Mouse (Mus musculus): ENCODE results near the gene Naa15. TPM values are rescaled to one million over a fixed set of nuclear protein-coding genes. Genes with fewer than 3 reads are reported as not detected.
A peak's percentile ranks its signal among the peaks of the same experiment; 100 is the strongest.

Gene Naa15
- polyA plus RNA-seq (2012; rRNA removed), result 3.4 and 3.9 TPM in 2 replicates

DNA sequence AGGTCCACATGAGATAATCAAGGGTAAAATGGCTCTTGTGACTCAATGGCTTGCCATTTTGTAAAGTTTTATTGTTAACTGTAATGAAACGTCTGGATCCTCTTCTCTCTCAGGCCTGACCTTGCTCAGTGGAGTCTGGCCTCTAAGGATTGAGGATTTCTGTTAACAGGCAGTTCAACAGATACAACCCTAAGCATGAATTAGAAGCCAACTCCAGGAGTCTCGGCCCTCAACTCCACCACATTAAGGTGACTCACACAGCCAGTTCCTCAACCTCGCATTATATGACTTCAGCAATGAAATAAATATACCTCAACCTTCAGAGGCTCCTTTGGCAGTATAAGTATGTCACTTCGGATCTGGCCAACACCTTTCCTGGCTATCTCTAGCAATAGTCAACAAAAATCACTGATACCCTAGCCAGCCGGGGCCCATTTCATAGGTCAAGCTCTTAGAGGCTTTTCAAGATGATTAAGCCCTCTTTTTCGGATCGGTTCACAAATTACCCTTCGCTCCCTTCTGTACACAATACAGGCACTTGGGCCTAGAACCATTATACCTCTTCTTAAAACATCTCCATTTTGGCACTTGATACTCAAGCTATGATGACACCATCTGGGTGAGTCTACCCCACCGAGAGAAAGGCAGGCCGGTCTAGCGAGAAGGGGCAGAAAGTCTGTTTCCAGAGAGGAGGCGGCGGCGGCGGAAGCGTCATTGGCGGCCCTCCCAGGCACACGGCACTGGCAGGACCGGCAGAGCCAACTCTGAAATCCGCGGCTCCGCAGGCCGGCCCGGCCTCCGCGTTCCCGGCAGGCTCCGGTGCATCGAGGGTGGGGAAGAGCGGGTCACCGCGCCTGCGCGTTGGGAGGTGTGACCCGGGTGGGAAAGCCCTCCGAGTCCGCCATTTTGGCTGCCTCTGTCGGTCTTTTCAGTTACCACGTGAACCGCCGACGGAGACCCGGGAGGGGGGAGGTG is at the start of gene Naa15:
Gene Naa15, plus strand, starts transcription at position 51 of the 975 bp plus-strand sequence.
- DNase-seq (ENCODE audit: low read depth, low spot score), result peak; percentile 73
- WGBS, result 1% methylated on average over 43 of the region's 43 CpGs

DNA sequence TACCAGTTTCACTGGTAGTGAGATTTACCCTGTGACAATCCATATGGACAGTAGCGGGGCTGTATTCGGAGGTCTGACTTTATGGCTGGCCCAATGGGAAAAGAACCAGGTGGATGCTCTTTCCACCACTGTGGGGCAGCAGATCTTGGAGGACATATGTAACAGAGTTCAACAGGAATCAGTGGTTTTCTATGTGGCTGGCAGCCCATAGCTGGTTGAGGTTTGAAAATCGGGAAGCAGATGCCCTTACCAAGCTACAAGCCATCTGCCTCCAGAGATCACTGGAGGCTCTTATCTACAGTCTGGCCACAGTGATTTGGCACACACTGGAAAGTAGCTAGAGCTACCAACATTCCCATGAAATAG is 49.4 kb upstream of the Naa15 start:
- WGBS, result 4% methylated on average over 3 of the region's 3 CpGs
- DNase-seq (ENCODE audit: low read depth, low spot score), result no peak

DNA sequence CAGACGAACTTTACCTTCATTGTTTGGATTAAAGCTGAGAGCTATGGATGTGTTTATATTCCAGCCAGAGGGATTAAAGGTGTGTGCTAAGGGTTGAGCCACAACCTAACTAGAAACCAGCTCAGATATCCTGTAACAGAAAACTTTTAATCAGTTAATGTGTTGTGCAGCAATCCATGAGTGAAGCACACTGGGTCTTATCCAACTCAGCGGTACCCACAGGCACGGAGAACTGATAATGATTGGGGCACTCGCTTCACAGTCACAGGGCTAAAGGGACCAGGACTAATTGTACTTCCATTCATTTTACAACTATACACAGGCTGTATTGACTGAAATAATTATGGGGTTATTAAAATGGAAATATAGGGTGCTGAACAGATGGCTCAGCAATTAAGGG is 48.0 kb upstream of the Naa15 start:
- DNase-seq (ENCODE audit: low read depth, low spot score), result no peak
- 74% methylated on average over 4 of the region's 4 CpGs for WGBS

DNA sequence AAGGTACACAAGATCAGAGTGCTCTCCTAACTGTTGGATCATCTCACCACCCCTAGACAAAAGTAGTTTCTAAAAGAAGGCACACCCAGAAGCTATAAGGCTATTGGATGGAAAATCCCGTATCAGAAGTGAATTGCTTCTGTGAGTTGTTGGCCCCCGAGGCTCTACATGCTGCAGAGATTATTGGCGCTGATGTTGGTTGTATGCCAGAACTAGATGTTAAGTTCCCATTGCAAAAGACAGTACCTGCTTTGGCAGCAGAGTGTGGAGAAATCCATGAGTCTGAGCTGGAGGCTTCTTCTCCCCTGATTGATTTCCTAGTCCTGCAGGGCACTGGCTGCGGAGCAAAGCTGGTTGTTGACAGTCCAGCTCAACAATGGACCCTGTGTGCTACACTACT is 46.9 kb upstream of the Naa15 start:
- DNase-seq (ENCODE audit: low read depth, low spot score), result no peak
- WGBS, result 65% methylated on average over 4 of the region's 4 CpGs

DNA sequence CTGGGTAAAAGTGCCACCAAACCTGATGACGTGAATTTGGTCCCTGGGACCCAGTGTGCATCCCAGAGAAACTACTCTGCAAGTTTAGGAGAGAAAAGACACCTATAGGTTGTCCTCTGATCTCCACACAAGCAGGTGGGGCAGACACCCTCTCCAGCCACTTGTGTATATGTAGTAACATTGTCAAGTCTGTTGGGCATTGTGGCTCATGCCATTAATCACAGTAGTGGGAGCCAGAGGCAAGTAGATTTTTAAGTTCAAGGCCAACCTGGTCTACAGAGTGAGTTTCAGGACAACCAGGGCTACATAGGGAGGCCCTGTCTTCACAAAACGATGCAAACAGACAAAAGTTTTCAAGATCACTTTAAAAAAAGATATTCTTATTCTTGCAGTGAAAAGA is 43.1 kb upstream of the Naa15 start:
- DNase-seq (ENCODE audit: low read depth, low spot score), result no peak
- WGBS, result 76% methylated on average over 2 of the region's 2 CpGs

DNA sequence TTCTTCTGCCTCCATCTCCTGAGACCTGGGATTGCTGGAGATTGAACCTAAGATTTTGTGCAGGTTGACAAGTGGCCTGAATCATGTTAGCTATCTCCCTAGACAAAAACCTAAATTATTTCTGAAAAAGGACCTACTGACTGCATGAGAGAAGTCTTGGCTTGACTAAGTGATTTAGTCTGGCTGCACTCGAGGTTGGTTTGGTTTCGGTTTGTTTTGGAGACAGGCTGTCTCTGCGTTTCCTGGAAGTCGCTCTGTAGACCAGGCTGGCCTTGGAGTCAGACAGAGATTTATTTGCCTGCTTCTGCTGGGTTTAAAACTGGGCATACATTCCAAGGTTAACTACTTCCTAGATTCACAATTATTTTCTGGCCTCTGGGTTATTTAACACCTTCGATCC is 42.1 kb upstream of the Naa15 start:
- DNase-seq (ENCODE audit: low read depth, low spot score), result no peak
- 12% methylated on average over 5 of the region's 5 CpGs for WGBS

DNA sequence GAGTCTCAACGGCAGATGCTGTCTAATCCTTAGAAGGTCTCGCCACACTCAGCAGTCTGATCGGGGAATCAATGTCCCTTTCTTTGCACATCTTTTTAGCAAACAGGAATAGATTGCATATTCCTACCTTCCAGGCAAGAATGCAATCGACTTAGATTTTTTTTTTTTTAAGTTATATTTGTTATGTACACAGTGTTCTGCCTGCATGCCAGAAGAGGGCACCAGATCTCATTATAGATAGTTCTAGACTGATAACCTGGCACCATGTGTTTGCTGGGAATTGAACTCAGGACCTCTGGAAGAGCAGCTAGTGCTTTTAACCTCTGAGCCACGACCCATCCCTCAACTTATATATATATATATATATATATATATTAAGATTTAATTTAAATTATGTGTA is 41.4 kb upstream of the Naa15 start:
- DNase-seq (ENCODE audit: low read depth, low spot score), result no peak
- WGBS, result 62% methylated on average over 5 of the region's 5 CpGs

DNA sequence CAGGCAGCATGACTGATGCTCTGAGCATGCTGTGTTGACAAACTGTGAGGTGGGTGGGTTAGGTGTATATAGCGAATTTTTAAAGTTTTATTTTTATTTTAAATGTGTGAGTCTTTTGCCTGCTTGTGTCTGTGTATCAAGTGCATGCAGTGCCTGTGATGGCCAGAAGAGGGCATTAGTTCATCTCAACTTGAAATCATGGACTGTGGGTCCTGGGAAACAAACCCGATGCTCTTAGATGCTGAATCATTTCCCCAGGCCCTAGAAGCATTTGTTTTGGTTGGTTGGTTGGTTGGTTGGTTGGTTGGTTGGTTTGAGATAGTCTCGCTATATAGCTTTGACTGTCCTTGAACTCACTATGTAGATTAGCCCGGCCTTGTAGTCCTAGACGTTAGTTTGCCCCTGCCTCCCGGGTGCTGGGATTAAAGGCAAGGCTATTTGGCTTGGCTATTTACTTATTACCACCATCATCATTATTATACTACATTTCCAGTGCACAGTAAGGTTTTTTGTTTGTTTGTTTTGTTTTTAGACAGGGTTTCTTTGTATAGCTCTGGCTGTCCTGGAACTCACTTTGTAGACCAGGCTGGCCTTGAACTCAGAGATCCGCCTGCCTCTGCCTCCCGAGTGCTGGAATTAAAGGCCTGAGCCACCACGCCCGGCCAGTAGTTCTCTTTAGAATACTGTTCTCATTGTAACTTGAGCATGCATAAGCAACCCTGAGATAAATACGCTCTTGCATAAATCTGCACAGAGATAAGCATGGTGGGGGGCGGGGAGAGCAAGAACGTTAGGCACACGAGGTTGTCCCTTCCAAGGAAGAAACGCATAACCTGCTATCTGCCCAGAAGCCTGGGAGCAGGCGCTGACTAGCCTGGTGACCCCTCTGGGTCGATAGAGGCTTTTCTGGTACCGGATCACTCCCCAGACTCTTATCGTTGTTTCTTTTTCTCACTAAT is 39.4 kb upstream of the Naa15 start:
- DNase-seq (ENCODE audit: low read depth, low spot score), result no peak
- WGBS, result 80% methylated on average over 19 of the region's 19 CpGs

DNA sequence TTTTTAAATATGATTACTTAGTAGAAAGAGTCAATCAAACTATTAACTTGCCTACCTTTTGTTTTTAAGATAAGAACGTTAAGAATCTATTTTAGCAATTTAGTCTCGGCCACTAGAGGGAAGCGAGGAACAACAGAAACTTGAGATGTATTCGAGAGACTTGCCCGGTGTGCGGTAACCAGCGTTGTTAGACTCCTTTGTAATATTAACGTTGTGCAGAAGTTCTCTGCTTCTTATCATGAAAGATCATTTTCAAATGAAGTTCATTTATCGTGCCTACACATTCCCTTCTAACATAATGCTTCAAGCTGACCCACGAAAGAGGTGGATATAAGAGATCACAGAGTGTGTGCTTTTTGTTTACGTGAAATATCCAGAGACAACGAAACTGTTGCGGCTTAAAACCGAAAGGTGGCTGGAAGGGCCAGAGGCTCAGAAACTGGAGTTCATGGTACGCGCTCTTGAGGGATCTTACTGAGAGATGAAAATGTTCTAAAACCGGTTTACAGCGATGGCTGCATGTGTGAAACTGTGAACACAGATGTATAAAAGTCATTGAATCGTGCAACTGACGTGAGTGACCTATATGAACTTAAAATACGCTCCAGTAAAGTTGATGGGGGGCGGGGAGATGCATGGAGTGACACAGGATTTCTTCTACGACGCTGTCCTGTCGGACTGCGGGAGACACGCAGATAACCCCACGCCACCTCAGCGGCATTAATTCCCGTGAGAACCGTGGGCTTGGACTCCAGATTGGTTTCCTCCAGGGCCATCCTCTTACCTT is 36.9 kb upstream of the Naa15 start:
- no peak for DNase-seq (ENCODE audit: low read depth, low spot score)
- 26% methylated on average over 31 of the region's 31 CpGs for WGBS

DNA sequence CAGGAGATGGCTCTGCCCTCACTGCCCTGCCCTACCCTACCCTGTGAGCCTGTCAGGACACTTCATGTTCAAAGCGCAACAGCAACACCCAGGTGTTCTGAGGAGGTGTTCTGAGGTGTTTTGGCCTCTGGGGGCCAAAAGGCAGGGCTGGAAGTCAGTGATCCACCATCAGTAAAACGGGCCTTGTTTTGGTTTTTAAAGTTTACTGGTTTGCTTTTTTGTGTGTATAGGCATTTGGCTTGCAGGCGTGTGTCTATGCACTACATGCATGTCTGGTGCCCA is 36.3 kb upstream of the Naa15 start:
- 67% methylated on average over 3 of the region's 3 CpGs for WGBS
- DNase-seq (ENCODE audit: low read depth, low spot score), result no peak

DNA sequence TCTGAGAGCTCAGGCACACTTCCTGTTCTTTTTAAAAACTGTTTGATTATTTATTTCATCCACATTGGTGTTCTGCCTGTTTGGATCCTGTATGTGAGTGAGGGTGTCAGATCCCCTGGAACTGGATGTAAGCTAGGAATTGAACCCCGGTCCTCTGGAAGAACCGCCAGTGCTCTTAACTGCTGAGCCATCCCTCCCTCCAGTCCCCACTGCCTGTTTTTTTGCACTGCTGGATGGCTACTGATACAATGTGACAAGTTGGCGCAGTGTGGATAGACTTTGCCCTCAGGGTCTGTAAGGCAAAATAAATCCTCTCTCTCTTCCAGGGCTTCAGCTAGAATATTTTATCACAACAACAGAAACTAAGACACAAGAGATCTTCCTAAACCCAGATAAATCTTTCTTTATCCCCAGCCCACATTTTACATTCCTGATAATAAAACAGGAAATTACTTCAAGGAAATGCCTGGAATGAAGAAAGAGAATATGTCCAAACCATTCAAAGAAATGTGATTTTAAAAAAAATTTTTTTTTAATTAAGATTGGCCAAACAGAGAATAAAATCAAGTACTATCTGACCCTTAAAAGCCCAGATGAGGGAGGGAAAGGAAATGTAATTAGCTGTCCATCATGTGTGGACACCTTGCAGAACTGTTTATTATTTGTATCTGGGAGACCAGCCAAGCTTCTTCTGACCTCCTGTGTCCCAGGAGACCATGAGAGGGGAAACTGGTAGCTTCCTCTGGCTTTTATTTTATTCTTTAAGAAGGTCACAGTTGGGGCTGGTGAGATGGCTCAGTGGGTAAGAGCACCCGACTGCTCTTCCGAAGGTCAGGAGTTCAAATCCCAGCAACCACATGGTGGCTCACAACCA is 34.9 kb upstream of the Naa15 start:
- DNase-seq (ENCODE audit: low read depth, low spot score), result no peak
- WGBS, result 79% methylated on average over 5 of the region's 5 CpGs

DNA sequence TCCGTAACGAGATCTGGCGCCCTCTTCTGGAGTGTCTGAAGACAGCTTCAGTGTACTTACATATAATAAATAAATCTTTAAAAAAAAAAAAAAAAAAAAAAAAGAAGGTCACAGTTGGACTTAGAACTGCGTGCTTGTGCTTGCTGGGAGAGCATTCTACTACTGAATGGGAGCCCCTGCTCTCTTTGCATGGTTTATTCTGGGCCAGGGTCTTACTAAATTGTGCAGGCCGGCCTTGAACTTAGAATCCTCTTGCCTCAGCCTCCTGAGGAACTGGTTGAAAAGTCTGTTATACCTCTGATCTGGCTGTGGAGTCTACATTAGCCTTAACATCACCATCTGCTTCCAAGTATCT is 34.3 kb upstream of the Naa15 start:
- DNase-seq (ENCODE audit: low read depth, low spot score), result no peak
- 62% methylated on average over 2 of the region's 5 CpGs for WGBS

DNA sequence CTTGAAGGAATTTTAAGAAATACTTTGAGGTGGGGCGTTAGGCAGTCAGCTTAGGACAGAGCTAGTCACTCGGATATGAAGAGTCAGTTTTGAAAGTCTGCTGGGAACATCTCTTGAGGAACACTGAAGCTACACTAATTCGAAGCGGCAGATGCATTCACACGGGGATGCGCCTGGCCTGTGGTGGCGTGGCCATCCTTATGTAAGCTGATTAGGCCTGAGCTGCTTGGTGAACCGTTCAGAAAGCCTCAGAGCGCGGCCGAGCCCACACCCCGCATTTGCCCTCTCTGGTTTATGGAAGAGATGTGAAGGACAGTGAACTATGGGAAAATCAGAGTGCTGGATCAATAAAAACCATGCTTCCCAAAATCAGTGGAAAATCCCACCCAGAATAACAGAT is 31.5 kb upstream of the Naa15 start:
- 87% methylated on average over 12 of the region's 12 CpGs for WGBS
- DNase-seq (ENCODE audit: low read depth, low spot score), result no peak

DNA sequence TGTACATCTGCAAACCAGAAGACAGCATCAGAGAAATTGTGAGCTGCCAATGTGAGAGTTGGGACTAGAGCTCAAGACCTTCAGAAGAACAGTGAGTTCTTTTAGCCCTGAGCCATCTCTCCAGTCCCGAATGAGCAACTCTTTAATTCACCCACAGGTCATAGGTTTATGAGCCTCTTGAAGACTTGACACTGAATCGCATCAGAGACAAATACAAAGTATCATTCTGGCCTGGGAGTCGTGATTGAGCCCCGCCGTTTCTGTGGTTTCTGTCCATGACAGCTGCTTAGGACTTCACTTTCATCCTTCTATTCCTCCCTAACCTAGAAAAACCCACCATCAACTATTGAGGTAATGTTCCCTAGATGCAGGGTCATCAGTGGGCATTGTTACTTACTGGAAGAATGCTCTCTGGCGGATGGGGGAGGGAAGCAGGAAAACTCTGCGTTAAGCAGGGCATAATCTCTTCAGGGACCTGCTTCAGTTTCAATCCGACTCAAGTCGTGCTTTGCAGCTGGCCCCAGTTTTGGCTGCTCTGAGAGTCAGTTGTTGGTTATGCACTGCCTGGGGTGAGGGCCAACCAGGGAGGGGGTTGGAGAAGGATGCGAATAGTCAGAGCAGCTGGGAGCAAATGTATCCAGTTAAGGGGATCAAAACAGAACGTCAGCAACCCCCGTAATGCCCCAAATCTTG is 28.4 kb upstream of the Naa15 start:
- WGBS, result 46% methylated on average over 12 of the region's 12 CpGs
- no peak for DNase-seq (ENCODE audit: low read depth, low spot score)

DNA sequence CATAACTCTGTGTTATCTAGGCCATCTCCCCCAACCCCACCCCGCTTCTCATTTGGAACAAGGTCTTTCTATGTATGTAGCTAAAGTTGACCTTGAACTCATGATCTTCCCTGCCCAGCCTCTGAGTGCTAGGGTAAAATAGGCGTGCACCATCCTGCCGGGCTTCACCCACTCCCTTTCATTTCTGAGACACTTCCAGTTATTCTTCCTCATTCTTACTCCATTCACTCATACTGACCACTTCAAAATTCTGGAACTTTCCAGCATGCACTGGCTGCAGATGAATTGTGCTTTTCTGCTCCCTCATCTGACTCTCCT is 27.9 kb upstream of the Naa15 start:
- WGBS, result 48% methylated on average over 3 of the region's 3 CpGs
- DNase-seq (ENCODE audit: low read depth, low spot score), result no peak

DNA sequence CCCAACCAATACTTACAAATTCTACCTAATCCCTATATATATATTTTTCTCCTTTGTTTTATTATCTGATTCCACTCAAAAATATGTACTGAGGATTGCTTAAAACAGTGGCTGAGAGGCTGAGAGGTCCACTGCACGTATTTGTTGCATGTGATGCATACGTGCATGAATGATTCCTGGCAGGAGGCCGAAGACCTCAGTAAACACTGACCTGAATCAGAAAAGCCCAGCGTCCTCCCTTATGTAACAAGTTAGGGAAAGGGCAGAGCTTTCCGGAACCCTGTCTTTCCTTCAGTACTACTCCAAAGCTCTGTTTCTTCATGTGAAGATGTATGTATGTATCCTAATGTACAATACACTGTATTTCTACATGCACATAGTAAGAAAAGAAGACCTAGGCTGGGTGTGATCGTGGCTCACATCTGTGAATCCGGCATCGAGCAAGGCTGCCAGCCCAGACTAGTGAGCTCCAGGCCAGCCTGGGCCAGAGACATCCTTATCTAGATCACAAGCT is 27.0 kb upstream of the Naa15 start:
- no peak for DNase-seq (ENCODE audit: low read depth, low spot score)
- 84% methylated on average over 8 of the region's 8 CpGs for WGBS

DNA sequence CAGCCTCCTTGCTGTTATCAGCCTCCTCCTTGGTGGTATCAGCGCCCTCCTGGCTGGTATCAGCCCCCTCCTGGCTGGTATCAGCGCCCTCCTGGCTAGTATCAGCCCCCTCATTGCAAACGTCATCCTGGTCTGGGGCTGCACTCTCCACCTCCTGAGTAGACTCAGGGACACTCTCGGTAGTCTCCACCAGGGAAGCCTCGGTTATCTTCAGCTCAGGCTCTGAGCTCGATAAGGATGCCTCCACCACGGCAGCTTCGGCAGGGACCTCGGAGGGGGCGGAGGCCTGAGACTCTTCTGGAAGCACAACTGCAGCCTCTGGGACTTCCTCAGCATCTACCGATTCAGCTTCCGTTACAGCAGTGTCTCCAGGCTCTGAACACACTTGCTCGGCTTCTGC is 26.0 kb upstream of the Naa15 start:
- 24% methylated on average over 13 of the region's 13 CpGs for WGBS
- no peak for DNase-seq (ENCODE audit: low read depth, low spot score)

DNA sequence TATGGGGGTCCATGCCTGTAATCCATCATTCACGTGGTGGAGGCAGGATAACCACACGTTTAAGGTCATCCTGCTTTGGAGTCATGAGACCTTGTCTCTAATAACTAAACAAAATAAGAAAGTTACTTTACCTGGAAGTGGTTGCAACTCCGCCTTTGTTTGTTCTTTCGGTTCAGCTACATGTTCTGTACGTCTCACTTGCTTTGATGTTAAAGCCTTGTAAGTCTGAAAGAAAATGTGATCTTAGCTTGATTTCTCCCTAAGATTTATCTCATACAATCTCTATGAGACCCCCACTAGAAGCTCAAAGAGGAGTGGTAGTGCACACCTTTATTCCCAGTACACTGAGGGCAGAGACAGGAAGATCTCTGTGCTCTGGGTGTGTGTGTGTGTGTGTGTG is 23.9 kb upstream of the Naa15 start:
- WGBS, result 42% methylated on average over 5 of the region's 5 CpGs
- no peak for DNase-seq (ENCODE audit: low read depth, low spot score)

DNA sequence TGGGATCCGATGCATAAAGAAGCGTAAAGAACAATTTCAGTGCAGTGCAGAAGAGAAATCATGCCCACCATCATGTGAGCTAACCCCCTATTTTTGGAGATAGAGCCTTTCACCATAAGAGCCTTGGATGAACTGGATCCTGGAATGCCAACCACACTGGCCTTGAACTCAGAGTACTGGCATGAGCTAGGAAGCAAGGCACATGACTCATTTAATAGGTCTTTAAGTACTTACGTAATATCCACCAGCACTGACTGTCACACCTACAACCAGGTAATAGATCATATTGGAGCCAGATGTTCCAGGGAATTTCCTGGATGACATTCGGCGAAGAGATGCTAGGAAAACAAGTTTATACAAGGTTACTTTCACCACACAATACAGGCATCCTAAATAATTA is 23.4 kb upstream of the Naa15 start:
- no peak for DNase-seq (ENCODE audit: low read depth, low spot score)
- WGBS, result 77% methylated on average over 5 of the region's 5 CpGs
